Mouse (Mus musculus) MEL (cell line): ENCODE data around the gene Slc8a2. TPM values are rescaled to one million over a fixed set of nuclear protein-coding genes. Genes with fewer than 3 reads are reported as not detected.

Experiments
- DNase-seq: peaks from one replicate; pipeline ENCODE4 v3.0.0; 2011; ENCODE audit warnings: low read depth, low spot score
- H3K27ac ChIP-seq: 2 replicates; pipeline ENCODE4 v1.5.1; 2012; ENCODE audit warnings: low read depth, mild to moderate bottlenecking, control low read depth, low read length, moderate library complexity; ENCODE audit not compliant: control insufficient read depth
- H3K27me3 ChIP-seq, 2 experiments: fragments of 150-350 bp in 1 of 2; sonication (generic) in 1 of 2; 2 replicates each; pipeline ENCODE4 v1.6.1; 2012; ENCODE audit warnings: low read length in 2 of 2, mild to moderate bottlenecking in 2 of 2, improper control_type of control experiment in 1 of 2, moderate library complexity in 1 of 2; ENCODE audit not compliant: insufficient read depth in 2 of 2, control insufficient read depth in 1 of 2
- H3K36me3 ChIP-seq, 2 experiments: 2 replicates each; pipeline ENCODE4 v1.6.1; 2012 to 2014; ENCODE audit warnings: low read length in 2 of 2, improper control_type of control experiment in 1 of 2, inconsistent platforms in 1 of 2, mild to moderate bottlenecking in 1 of 2; ENCODE audit not compliant: insufficient read depth in 2 of 2, control insufficient read depth in 1 of 2
- H3K4me1 ChIP-seq, 2 experiments: fragments of 150-350 bp in 1 of 2; sonication (generic) in 1 of 2; 2 replicates each; pipeline ENCODE4 v1.6.1; 2012; ENCODE audit warnings: low read length in 2 of 2, improper control_type of control experiment in 1 of 2, mild to moderate bottlenecking in 1 of 2; ENCODE audit not compliant: insufficient read depth in 2 of 2, control insufficient read depth in 1 of 2
- H3K4me3 ChIP-seq, 2 experiments: fragments of 150-350 bp in 1 of 2; sonication (generic) in 1 of 2; 2 replicates each; pipeline ENCODE4 v1.5.1; 2012; ENCODE audit warnings: low read depth in 2 of 2, low read length in 2 of 2, mild to moderate bottlenecking in 2 of 2, moderate library complexity in 2 of 2, control low read depth in 1 of 2, improper control_type of control experiment in 1 of 2; ENCODE audit not compliant: control insufficient read depth in 1 of 2, insufficient read depth in 1 of 2
- H3K79me2 ChIP-seq: 2 replicates; pipeline ENCODE4 v1.6.1; 2012; ENCODE audit warnings: mild to moderate bottlenecking, low read length, moderate library complexity; ENCODE audit not compliant: control insufficient read depth, poor library complexity, insufficient read depth
- H3K9ac ChIP-seq: 2 replicates; pipeline ENCODE4 v1.6.1; 2012; ENCODE audit warnings: low read depth, mild to moderate bottlenecking, control low read depth, low read length, moderate library complexity; ENCODE audit not compliant: control insufficient read depth, poor library complexity, severe bottlenecking
- H3K9me3 ChIP-seq: fragments of 150-350 bp; sonication (generic); replicated peaks from 2 replicates; pipeline ENCODE4 v1.6.1; 2012; ENCODE audit warnings: mild to moderate bottlenecking, low read length, improper control_type of control experiment, moderate library complexity; ENCODE audit not compliant: insufficient read depth
- CHD1 ChIP-seq: IDR thresholded peaks from 2 replicates; pipeline ENCODE4 v1.6.1; 2012; ENCODE audit warnings: low read depth, mild to moderate bottlenecking, inconsistent platforms, low read length, improper control_type of control experiment
- CHD2 ChIP-seq: IDR thresholded peaks from 2 replicates; pipeline ENCODE4 v1.6.1; 2011; ENCODE audit warnings: low read length, improper control_type of control experiment
- CTCF ChIP-seq, 3 experiments: IDR thresholded peaks in 2 of 3; conservative IDR thresholded peaks in 1 of 3; 2 replicates each; pipeline ENCODE4 v1.5.1; 2011 to 2012; ENCODE audit warnings: low read length in 3 of 3, low read depth in 2 of 3, mild to moderate bottlenecking in 2 of 3, improper control_type of control experiment in 1 of 3, inconsistent platforms in 1 of 3, mixed read lengths in 1 of 3, moderate library complexity in 1 of 3; ENCODE audit not compliant: control insufficient read depth in 1 of 3, insufficient read depth in 1 of 3, poor library complexity in 1 of 3, severe bottlenecking in 1 of 3
- E2F4 ChIP-seq: IDR thresholded peaks from 2 replicates; pipeline ENCODE4 v1.6.1; 2011; ENCODE audit warnings: low read depth, low read length, improper control_type of control experiment, borderline replicate concordance
- EP300 ChIP-seq, 2 experiments: IDR thresholded peaks; 2 replicates each; pipeline ENCODE4 v1.6.1; 2011; ENCODE audit warnings: improper control_type of control experiment in 2 of 2, low read length in 2 of 2, low read depth in 1 of 2, mild to moderate bottlenecking in 1 of 2
- ETS1 ChIP-seq: IDR thresholded peaks from 2 replicates; pipeline ENCODE4 v1.6.1; 2012; ENCODE audit warnings: low read depth, mild to moderate bottlenecking, inconsistent platforms, low read length, improper control_type of control experiment, moderate library complexity
- GABPA ChIP-seq: IDR thresholded peaks from 2 replicates; pipeline ENCODE4 v1.6.1; 2012; ENCODE audit warnings: low read depth, mild to moderate bottlenecking, inconsistent platforms, low read length, improper control_type of control experiment, moderate library complexity
- HCFC1 ChIP-seq: IDR thresholded peaks from 2 replicates; pipeline ENCODE4 v1.6.1; 2012; ENCODE audit warnings: low read depth, mild to moderate bottlenecking, inconsistent platforms, low read length, improper control_type of control experiment, moderate library complexity
- JUND ChIP-seq: IDR thresholded peaks from 2 replicates; pipeline ENCODE4 v1.6.1; 2011; ENCODE audit warnings: low read depth, mild to moderate bottlenecking, improper control_type of control experiment, low read length
- MAX ChIP-seq: IDR thresholded peaks from 2 replicates; pipeline ENCODE4 v1.6.1; 2011; ENCODE audit warnings: low read length, improper control_type of control experiment
- MAZ ChIP-seq: IDR thresholded peaks from 2 replicates; pipeline ENCODE4 v1.6.1; 2012; ENCODE audit warnings: low read depth, mild to moderate bottlenecking, inconsistent platforms, low read length, improper control_type of control experiment
- MEF2A ChIP-seq: IDR thresholded peaks from 2 replicates; pipeline ENCODE4 v1.6.1; 2014; ENCODE audit warnings: low read depth, mild to moderate bottlenecking, inconsistent platforms, low read length, improper control_type of control experiment; ENCODE audit not compliant: poor library complexity, insufficient replicate concordance, severe bottlenecking; ENCODE audit errors: extremely low read depth
- MXI1 ChIP-seq: IDR thresholded peaks from 2 replicates; pipeline ENCODE4 v1.6.1; 2011; ENCODE audit warnings: mild to moderate bottlenecking, low read depth, low read length, improper control_type of control experiment
- MYB ChIP-seq: IDR thresholded peaks from 2 replicates; pipeline ENCODE4 v1.6.1; 2011; ENCODE audit warnings: mild to moderate bottlenecking, low read depth, low read length, improper control_type of control experiment
- MYC ChIP-seq: IDR thresholded peaks from 2 replicates; pipeline ENCODE4 v1.6.1; 2011; ENCODE audit warnings: low read depth, mild to moderate bottlenecking, low read length, improper control_type of control experiment, moderate library complexity
- NRF1 ChIP-seq: IDR thresholded peaks from 2 replicates; pipeline ENCODE4 v1.6.1; 2014; ENCODE audit warnings: low read depth, mild to moderate bottlenecking, inconsistent platforms, low read length, improper control_type of control experiment, moderate library complexity; ENCODE audit not compliant: poor library complexity, insufficient read depth, severe bottlenecking
- POLR2AphosphoS5 ChIP-seq: IDR thresholded peaks from 2 replicates; pipeline ENCODE4 v1.6.1; 2012; ENCODE audit warnings: low read depth, borderline replicate concordance, mild to moderate bottlenecking, inconsistent platforms, low read length, moderate library complexity, mixed read lengths
- RAD21 ChIP-seq: IDR thresholded peaks from 2 replicates; pipeline ENCODE4 v1.6.1; 2011; ENCODE audit warnings: mild to moderate bottlenecking, low read depth, low read length, improper control_type of control experiment
- RCOR1 ChIP-seq: IDR thresholded peaks from 2 replicates; pipeline ENCODE4 v1.6.1; 2012; ENCODE audit warnings: low read depth, mild to moderate bottlenecking, inconsistent platforms, low read length, improper control_type of control experiment
- SIN3A ChIP-seq: IDR thresholded peaks from 2 replicates; pipeline ENCODE4 v1.6.1; 2012; ENCODE audit warnings: low read length, improper control_type of control experiment, inconsistent platforms
- TAL1 ChIP-seq: IDR thresholded peaks from 2 replicates; pipeline ENCODE4 v1.6.1; 2012; ENCODE audit warnings: mild to moderate bottlenecking, inconsistent platforms, low read length, moderate library complexity, mixed read lengths
- TCF12 ChIP-seq: IDR thresholded peaks from 2 replicates; pipeline ENCODE4 v1.6.1; 2014; ENCODE audit warnings: low read depth, mild to moderate bottlenecking, inconsistent platforms, low read length, improper control_type of control experiment, moderate library complexity
- UBTF ChIP-seq: IDR thresholded peaks from 2 replicates; pipeline ENCODE4 v1.6.1; 2012; ENCODE audit warnings: low read depth, mild to moderate bottlenecking, inconsistent platforms, low read length, improper control_type of control experiment, moderate library complexity, borderline replicate concordance; ENCODE audit not compliant: insufficient read depth
- USF1 ChIP-seq: IDR thresholded peaks from 2 replicates; pipeline ENCODE4 v1.6.1; 2014; ENCODE audit warnings: low read depth, mild to moderate bottlenecking, inconsistent platforms, low read length, improper control_type of control experiment, moderate library complexity
- ZMIZ1 ChIP-seq: IDR thresholded peaks from 2 replicates; pipeline ENCODE4 v1.6.1; 2012; ENCODE audit warnings: low read depth, mild to moderate bottlenecking, inconsistent platforms, low read length, improper control_type of control experiment, moderate library complexity
- ZNF384 ChIP-seq: IDR thresholded peaks from 2 replicates; pipeline ENCODE4 v1.6.1; 2012; ENCODE audit warnings: low read depth, mild to moderate bottlenecking, inconsistent platforms, low read length, improper control_type of control experiment
- polyA plus RNA-seq, 2 experiments: library from polyadenylated mRNA; stranded (reverse) in 1 of 2; unstranded in 1 of 2; fragments of >175 nt in 1 of 2; fragments of >200 nt in 1 of 2; gene quantifications; 2 replicates each; pipeline versions ENCODE4 v1.2.1 to v1.2.4; 2012; ENCODE audit warnings: low replicate concordance in 2 of 2, low read depth in 1 of 2; ENCODE audit not compliant: insufficient read length in 2 of 2, insufficient read depth in 1 of 2, missing spikeins in 1 of 2
- total RNA-seq: library from RNA; depleted of rRNA; stranded (reverse); fragments of 300-350 nt; gene quantifications from 2 replicates; pipeline ENCODE4 v1.2.3, GENCODE M21; 2012

Gene Slc8a2
- total and polyA plus RNA-seq, 3 experiments, result 0.06 TPM; not detected in 2

GRCm38 (mm10) chr7:16204791-16205190 lies 75.2 kb downstream of the Slc8a2 start:
- H3K4me3 ChIP-seq, result no peak overlapping the region
- no peaks in the 10 kb centered on the region for H3K9me3 ChIP-seq
- no peaks in the 10 kb centered on the region for H3K79me2 ChIP-seq
- no peak overlapping the region for H3K9ac ChIP-seq
- DNase-seq, result no peak
- TF ChIP-seq CHD2 (no peak), RCOR1 (no peak), MEF2A (no peak), JUND (no peak), MXI1 (no peak), CHD1 (no peak), TCF12 (no peak), NRF1 (no peak), EP300 (IDR thresholded peaks at IDR 0.05; ENCODE audit: low read depth in 1 of 2, low read length in 2 of 2) (no peak), MYB (no peak), HCFC1 (no peak), GABPA (no peak), ZNF384 (no peak), E2F4 (no peak), ETS1 (no peak), UBTF (no peak)
- no peaks in the 10 kb centered on the region for H3K27me3 ChIP-seq
- H3K27ac ChIP-seq, result no peak overlapping the region
- H3K4me1 ChIP-seq, result peaks cover 0 to 6% of the 10 kb centered on the region in 2 experiments; a peak in 1 of 4 replicates
- no peaks in the 10 kb centered on the region for H3K36me3 ChIP-seq

DNA sequence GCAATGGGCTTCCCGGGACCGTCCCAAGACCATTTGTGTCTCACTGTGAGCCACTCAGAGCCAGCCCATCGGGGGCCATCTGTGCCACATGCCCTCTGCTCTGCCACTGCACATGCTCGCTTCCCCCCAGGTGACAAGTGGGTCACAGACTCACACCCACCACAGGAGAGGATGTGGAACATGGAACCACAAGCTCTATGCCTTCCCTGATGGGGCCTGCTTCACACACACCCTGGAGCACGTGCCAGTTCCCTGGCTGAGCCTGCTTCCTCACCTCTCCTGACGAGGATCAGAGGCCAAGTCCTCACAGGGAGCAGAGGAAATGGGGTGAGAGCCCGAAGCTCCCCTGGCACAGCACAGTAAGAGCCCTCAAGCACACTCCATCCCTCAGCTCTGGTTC lies 77.5 kb downstream of the Slc8a2 start:
- Histone ChIP-seq H3K79me2 (no peaks in the 10 kb centered on the region), H3K36me3 (no peaks in the 10 kb centered on the region), H3K4me3 (no peak overlapping the region), H3K4me1 (peaks cover 0 to 6% of the 10 kb centered on the region in 2 experiments; a peak in 1 of 4 replicates), H3K9ac (no peak overlapping the region), H3K27me3 (no peaks in the 10 kb centered on the region), H3K9me3 (no peaks in the 10 kb centered on the region), H3K27ac (no peak overlapping the region)
- DNase-seq, result no peak
- TF ChIP-seq TCF12 (no peak), SIN3A (no peak), ETS1 (no peak), ZNF384 (no peak), MAX (no peak), JUND (no peak), USF1 (no peak), ZMIZ1 (no peak), RAD21 (no peak), MAZ (no peak), CHD2 (no peak), POLR2AphosphoS5 (no peak), GABPA (no peak), MYC (no peak), TAL1 (no peak), CTCF (IDR thresholded peaks at IDR 0.05 in 2 of 3, conservative IDR thresholded peaks at IDR 0.05 in 1 of 3; ENCODE audit: control insufficient read depth in 1 of 3, insufficient read depth in 1 of 3, low read depth in 2 of 3, low read length in 3 of 3, poor library complexity in 1 of 3, severe bottlenecking in 1 of 3) (no peak)
